Mouse (Mus musculus) cerebellum, postnatal 10 days (tissue): Measurements from ENCODE around the gene Mtmr3.
A peak's percentile ranks its signal among the peaks of the same experiment; 100 is the strongest.

ENCODE experiments used
- DNase-seq, 2 experiments: peaks; one replicate each; pipeline ENCODE4 v3.0.0; 2021; ENCODE audit warnings: mixed read lengths in 2 of 2

The Mtmr3 gene

GRCm38 (mm10) chr11:4594608-4595500 is at the start of gene Mtmr3:
Mtmr3 (minus strand) TSS chr11:4594863.
- peak; percentile 98 to 99 for DNase-seq

GRCm38 (mm10) chr11:4643722-4644121 is 49.1 kb upstream of the Mtmr3 start:
- DNase-seq = no peak

DNA sequence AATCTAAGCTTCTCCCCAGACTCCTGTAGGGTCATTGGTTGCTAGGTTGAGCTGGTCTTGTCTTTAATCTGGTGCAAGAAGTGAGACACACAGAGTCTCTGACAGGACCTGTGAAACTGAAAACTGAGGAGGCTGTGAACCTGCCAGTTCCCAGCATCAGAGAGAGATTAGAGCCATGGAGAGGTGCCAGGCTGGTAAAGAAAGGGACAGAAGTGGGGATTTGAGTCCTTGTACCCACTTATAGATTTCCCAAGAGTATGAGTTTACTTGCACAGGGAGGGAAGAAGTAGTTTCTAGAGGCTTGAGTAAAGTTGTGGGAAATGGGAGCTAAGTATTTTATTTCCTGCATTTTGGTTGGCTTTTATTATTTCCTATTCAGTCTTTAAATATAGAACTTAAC is 46.5 kb upstream of the Mtmr3 start:
- DNase-seq = no peak

DNA sequence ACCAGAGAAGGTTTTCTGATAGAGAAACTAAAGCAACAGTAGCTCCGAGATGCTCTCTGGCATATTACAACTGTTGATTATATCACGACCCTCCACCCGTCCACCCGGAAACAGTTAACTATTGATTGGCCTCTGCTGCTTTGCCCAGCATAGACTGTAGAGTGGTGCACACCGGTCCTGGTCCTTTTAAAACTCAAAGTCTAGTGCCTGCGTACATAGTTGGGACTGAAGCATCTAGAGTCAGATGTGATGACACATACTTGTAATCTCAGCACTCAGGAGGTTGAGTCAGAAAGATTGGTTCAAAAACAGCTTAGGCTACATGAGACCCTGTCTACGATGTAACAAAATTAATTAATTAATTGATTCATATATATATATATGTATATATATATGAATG is 43.6 kb upstream of the Mtmr3 start:
- no peak for DNase-seq

GRCm38 (mm10) chr11:4637534-4638234 is 43.0 kb upstream of the Mtmr3 start, which contains the start of gene Ascc2:
Ascc2 (plus strand) TSS chr11:4637747.
- DNase-seq = peak; percentile 93 to 95

- DNase-seq = no peak
Measured at GRCm38 (mm10) chr11:4636782-4637342, 42.2 kb upstream of the Mtmr3 start.

DNA sequence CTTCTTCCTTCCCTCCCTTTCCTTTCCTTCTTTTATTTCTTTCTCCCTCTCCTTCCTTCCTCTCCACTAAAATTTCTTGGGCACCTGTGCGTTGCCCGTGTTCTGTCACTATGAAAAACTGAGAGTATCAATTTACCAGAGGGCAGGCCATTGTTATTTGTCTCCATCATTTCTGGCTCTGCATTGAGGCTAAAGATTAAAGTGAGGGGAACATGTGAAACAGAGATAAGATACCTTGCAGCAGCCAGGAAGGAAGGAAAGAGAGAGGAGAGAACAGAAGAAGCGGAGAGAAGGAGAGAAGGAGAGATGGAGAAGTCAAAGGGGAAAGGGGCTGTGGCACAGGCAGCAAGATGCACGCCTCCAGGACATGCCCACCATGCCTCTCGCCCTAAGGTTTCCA is 39.7 kb upstream of the Mtmr3 start:
- no peak for DNase-seq

GRCm38 (mm10) chr11:4633420-4633819 is 38.8 kb upstream of the Mtmr3 start:
- DNase-seq = no peak

DNA sequence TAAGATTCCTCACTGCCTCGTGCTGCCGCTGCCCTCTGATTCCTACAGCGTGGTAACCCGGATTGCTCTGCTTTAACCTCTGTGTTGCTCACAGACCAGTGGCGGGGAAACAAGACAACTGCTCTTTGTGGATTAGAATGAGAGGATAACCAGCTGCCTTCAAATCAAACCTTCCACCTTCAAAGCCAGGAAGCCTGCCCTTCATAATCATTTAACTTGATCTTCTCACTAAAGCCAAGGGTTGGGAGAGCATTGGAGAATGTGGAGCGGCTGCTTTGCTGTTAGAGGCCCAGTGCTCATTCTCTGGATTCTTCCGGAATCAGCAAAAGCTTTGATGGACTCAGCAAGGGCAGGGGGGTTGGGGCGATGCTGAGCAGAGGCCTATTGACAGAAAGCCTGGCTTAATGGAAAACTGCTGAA is 35.2 kb upstream of the Mtmr3 start:
- no peak for DNase-seq

GRCm38 (mm10) chr11:4627636-4628035 is 33.0 kb upstream of the Mtmr3 start:
- DNase-seq = no peak

GRCm38 (mm10) chr11:4625931-4626330 is 31.3 kb upstream of the Mtmr3 start:
- no peak for DNase-seq

DNA sequence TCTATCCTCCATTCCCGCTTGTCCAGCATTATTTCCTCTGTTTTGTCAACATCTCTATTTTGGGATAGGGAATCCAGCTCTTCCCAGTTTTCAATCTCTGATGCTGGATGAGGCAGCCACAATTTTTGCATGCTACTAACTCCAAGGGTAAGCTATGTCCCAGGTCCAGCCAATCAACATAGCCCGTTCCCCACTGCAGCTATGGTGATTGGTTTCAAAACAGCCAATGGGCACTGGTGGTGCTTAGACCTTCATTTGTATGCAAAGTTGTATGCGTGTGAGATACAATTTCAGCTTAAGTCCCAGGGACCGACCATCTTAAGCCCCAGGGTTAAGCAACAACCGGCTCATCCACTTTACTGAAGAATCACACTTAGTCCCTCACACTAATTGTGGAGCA is 28.3 kb upstream of the Mtmr3 start:
- no peak for DNase-seq

DNA sequence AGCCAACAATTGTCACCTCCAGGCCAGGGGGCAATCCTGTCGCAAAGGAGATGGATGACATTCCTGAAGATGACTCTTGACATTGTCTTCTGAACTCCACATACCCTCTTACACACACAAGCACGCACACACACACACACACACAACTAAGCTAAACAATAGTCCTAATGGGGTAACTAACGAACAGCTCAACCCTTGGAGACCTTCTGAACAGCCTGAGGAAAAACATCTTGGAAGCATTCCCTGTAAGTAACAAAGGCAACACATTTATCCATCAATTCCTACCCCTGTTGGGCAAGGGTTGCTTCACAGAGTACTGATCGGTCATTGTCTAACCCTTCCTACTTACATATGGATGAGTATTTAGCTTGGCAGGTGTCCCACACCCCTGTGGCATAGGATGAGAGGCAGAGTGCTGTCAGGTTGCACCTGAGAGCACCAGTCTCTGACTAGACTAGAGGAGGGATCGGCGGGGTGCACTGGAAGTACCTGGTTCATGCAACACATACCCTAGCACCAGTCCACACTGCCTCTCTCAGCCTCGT is 27.9 kb upstream of the Mtmr3 start:
- no peak for DNase-seq

DNA sequence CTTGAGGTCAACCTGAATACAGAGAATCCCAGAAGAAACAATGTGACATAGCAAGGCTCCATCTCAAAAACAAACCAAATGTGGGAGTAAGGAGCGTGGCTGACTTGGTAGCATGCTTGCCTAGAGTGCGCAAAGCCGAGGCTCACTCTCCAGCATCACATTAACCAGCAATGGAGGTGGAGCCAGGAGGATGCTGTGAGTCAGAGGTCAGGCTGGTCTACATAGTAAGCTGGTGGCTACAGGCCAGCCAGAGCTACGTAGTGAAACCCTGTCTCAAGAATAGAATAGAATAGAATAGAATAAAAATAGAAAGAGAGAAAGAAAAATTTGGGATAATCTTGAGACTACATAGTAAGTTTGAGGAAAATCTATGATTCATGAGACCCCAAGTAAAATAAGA is 27.2 kb upstream of the Mtmr3 start:
- DNase-seq = no peak

DNA sequence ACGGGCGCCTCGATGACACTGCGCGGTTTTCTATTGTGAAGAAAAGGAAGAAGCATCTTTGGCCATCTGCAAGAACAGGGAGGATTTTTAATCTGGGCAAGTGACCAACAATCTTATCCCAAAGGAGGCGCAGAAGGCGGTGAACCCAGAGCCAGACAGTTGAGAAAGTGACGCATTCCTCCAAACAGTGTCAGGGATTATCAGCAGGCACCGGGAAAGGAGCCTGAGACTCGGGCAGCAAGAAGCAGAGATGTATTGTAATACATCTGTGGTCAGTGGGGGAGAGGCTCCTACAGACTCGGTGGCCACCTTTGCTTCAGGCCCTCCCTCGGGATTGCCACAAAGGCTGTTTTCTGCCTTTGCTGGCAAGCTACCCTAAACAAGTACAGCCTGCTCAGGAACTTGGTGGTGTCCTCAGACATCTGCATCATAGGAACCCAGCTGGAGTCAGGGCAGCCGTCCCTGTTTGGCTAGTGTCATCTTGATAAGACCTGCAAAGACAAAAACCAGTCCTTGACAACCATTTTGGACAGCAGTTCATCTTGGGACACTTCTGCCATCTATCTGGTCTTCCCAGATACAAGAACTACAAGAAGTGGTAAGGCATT is 25.9 kb upstream of the Mtmr3 start:
- peak; percentile 48 to 53 for DNase-seq

DNA sequence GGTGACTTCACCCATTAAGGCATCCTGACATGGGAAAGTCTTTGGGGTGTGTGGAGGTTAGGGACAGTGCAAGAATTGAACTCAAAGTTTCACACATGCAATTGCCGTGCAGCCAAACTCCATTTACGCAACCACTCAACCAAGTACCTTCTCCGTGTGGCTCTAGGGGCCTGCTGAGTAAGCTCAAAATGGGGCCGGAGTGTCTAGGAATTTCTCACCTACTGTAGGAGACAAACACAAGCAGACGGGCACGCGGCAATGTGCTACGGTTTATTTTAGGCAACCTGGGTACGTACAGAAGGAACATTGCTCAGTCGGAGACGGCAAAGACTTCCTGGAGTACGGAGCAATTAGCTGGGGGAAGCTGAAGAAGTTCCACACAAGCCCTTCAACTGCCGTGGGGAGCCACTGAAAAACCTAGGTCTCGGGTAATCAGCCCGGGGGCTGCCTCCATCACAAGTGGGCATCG is 25.4 kb upstream of the Mtmr3 start, which contains the start of gene Gm11032:
Gene Gm11032, plus strand, starts transcription at position 51 of the 469 bp plus-strand sequence.
- no peak for DNase-seq

DNA sequence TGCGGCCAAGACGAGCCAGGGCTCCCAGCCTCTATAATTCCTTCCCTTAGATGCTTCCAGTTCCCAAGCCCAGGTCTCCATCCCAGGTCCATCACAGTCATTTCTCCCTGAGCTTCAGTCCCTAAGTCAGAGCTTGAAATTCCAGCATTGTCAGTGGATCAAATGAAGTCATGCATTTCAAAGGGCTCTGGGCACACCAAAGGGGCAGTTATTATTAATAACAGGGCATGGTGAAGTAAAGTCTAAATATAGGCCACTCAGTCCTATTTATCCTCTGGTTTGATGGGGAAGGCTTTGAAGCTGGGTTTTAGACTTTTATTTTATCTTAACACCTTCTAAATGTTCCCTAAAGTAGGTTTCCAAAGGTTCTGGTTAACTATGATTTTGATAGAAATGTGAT is 17.2 kb upstream of the Mtmr3 start:
- no peak for DNase-seq

GRCm38 (mm10) chr11:4606541-4606940 is 11.9 kb upstream of the Mtmr3 start:
- DNase-seq = no peak

DNA sequence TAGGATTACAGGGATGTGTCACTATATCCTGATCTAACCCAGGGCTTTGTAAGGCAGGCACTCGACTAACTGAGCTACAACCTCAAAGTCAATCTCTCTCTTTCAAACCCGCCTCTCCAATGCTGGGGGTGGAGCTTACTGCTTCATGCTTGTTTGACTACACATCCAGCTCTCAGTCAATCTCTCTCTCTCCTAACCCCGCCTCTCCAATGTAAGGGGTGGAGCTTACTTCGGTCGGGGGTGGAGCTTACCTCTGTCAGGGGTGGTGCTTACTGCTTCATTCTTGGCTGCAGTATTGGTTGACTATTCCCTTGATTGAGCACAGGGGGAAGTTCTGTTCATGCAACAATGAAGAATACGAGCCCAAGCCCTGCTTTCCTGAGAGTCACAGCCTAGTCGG is 10.8 kb upstream of the Mtmr3 start:
- DNase-seq = peak in 1 of 2 experiments; percentile 16

DNA sequence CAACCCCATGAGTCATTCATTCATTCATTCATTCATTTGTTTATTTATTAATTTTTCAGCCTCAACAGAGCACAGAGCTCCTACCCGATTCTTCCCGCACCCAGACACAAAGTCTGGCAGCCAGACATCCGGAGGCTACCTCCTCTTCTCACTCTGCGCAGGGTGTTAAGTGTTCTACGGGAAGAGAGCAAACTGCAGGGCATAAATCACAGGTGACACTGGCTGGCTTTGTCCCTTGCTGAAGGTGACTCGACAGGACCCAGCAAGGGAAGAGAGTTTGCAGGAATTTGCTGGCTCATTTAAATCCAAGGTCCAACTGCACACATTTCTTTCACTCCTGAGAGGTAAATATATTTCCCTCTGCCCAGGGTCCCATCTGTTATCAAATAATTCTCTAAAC is 9.8 kb upstream of the Mtmr3 start:
- no peak for DNase-seq

DNA sequence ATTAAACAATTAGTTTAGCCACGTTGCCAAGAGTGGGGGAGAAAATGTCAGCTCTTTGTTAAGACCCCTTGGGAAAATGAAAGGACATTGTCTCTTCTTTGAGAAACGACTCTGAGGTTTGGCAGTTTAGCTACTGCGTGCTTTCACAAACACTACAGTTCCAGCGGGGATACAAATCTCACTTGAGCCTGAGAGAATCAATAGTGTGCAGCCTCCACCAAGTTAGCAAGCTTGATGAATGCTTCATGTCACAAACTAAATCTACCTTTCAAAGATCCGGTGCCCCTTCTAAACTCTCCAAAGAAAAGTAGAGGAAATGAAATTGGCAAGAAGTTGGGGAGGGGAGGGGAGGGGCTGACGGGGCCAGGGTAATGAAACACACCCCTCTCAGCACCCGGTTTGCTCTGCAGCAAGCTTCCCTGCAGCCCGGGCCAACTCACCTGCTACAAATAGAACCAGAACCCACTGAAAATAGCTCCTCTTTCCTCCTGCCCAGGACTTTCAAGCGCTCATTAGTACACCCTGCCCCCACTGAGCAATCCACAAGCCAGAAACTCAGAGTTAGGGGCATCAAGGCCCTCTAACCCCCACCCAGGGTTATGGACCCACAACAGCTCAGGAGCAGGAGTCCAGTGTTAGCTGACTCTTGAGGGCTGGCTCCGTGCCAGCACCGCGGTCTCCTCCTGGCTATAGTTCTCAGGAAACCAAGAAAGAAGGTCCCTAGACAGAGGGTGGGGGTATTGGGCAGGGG is 8.2 kb upstream of the Mtmr3 start:
- peak; percentile 52 to 58 for DNase-seq

GRCm38 (mm10) chr11:4601890-4602289 is 7.2 kb upstream of the Mtmr3 start:
- no peak for DNase-seq
